Mouse (Mus musculus) stomach, postnatal 0 days (tissue): ENCODE results near the gene Frat2.

ENCODE experiments used
- CTCF ChIP-seq: IDR thresholded peaks from 2 replicates; pipeline ENCODE4 v1.5.1; 2016; ENCODE audit warnings: antibody characterized with exemption, low read depth, mild to moderate bottlenecking, moderate library complexity
- EP300 ChIP-seq: optimal IDR thresholded peaks from 2 replicates; pipeline ENCODE3; 2016; ENCODE audit warnings: antibody characterized with exemption

DNA sequence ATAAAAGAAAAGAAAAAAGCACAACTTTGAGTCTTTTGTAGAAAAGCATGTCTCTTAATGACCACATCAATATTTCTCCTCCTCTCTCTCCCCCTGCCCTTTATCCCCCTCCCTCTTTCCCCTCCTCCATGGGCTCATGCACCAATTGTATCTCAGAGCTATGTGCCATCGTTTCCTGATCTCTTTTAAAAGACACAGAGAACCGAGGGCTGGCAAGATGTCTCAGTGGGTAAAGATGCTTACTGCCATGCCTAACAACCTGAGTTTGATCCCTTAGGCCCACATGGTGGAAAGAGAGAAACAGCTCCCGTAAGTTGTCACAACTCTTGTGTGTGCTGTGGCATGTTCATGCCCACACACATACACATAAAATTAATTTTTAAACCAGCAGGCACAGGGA lies 11.2 kb downstream of the Frat2 start:
- no peak for TF ChIP-seq CTCF
- TF ChIP-seq EP300, result no peak
